Mouse (Mus musculus): ENCODE measurements around the gene B4galt1.

Gene B4galt1

GRCm38 (mm10) chr4:40870206-40870605 lies 16.4 kb upstream of the B4galt1 start:
- DNase-seq: no peak

- DNase-seq: peak; percentile 53 to 70
Observed at GRCm38 (mm10) chr4:40868554-40869232, 14.9 kb upstream of the B4galt1 start.

- no peak for DNase-seq
Observed at GRCm38 (mm10) chr4:40864361-40864760, 10.6 kb upstream of the B4galt1 start.

GRCm38 (mm10) chr4:40863340-40863739 lies 9.5 kb upstream of the B4galt1 start:
- DNase-seq: no peak

GRCm38 (mm10) chr4:40861131-40861530 lies 7.3 kb upstream of the B4galt1 start:
- DNase-seq: no peak

GRCm38 (mm10) chr4:40857824-40858346 lies 4.1 kb upstream of the B4galt1 start:
- DNase-seq: no peak

GRCm38 (mm10) chr4:40856571-40856970 lies 2.8 kb upstream of the B4galt1 start:
- DNase-seq: no peak

- no peak for DNase-seq
Observed at GRCm38 (mm10) chr4:40854387-40854933, 655 bp upstream of the B4galt1 start.

- DNase-seq: peak in 1 of 2 experiments; percentile 10
Observed at GRCm38 (mm10) chr4:40852861-40853564, 792 bp downstream of the B4galt1 start.

- no peak for DNase-seq
Observed at GRCm38 (mm10) chr4:40852249-40852781, 1.5 kb downstream of the B4galt1 start.

GRCm38 (mm10) chr4:40851763-40852248 lies 2.0 kb downstream of the B4galt1 start:
- DNase-seq: no peak

- DNase-seq: no peak
Observed at GRCm38 (mm10) chr4:40851031-40851762, 2.6 kb downstream of the B4galt1 start.

- no peak for DNase-seq
Observed at GRCm38 (mm10) chr4:40850582-40850981, 3.2 kb downstream of the B4galt1 start.

GRCm38 (mm10) chr4:40849518-40849917 lies 4.3 kb downstream of the B4galt1 start:
- DNase-seq: no peak

GRCm38 (mm10) chr4:40848246-40848645 lies 5.6 kb downstream of the B4galt1 start:
- DNase-seq: no peak

GRCm38 (mm10) chr4:40847160-40847559 lies 6.6 kb downstream of the B4galt1 start:
- no peak for DNase-seq

- no peak for DNase-seq
Observed at GRCm38 (mm10) chr4:40846143-40846931, 7.5 kb downstream of the B4galt1 start.

- DNase-seq: no peak
Observed at GRCm38 (mm10) chr4:40844811-40845751, 8.7 kb downstream of the B4galt1 start.

GRCm38 (mm10) chr4:40844251-40844721 lies 9.5 kb downstream of the B4galt1 start:
- no peak for DNase-seq

- no peak for DNase-seq
Observed at GRCm38 (mm10) chr4:40843726-40844125, 10.1 kb downstream of the B4galt1 start.

Data from cerebellum, postnatal 36 days (tissue).